In genomic region chr5:65130528-65131210, GRCm38 (mm10) we compare ENCODE assay signal across 9 mouse cellular contexts. TPM values are rescaled to one million over a fixed set of nuclear protein-coding genes. Genes with fewer than 3 reads are reported as not detected.
DNase-seq lines count a peak whose midpoint lies in the region; ATAC-seq lines count a peak whose summit lies in the region.
"Had no signal": no experiment of that assay in that cellular context is flagged by ENCODE, and none has a peak within 500 bp of the region (broad histone marks: within the 10 kb centered on the region; RNA-seq: fewer than 3 reads in every experiment).

No protein-coding gene starts in this region.

- ATAC-seq in kidney, embryonic 14.5 days (ENCODE audit: low FRiP score, low TSS enrichment) = peak; percentile 68; the same call in 1 of the 2 replicates
- peak; percentile 94 for ATAC-seq in hindbrain, embryonic 11.5 days (ENCODE audit: low FRiP score)
- no peak for ATAC-seq in liver, embryonic 15.5 days (ENCODE audit: insufficient read depth)
- ATAC-seq: Patski had no signal

- H3K27me3 ChIP-seq in kidney, embryonic 14.5 days (ENCODE audit: control insufficient read depth, insufficient read depth, low read length) = no peaks in the 10 kb centered on the region
- no peaks in the 10 kb centered on the region for H3K27me3 ChIP-seq in hindbrain, embryonic 11.5 days (ENCODE audit: control insufficient read depth, insufficient read depth, low read length)
- H3K27me3 ChIP-seq in liver, embryonic 15.5 days = no peaks in the 10 kb centered on the region
- H3K27me3 ChIP-seq: Patski had no signal

- no peak overlapping the region for H3K27ac ChIP-seq in kidney, embryonic 14.5 days (ENCODE audit: low read depth, low read length)
- peak overlapping the region; percentile 64 for H3K27ac ChIP-seq in hindbrain, embryonic 11.5 days (ENCODE audit: low read depth, low read length)
- H3K27ac ChIP-seq in liver, embryonic 15.5 days (replicated peaks) = no peak overlapping the region

- WGBS in kidney, embryonic 14.5 days = 2% methylated on average over 12 of the region's 12 CpGs
- WGBS in hindbrain, embryonic 11.5 days = 2% methylated on average over 12 of the region's 12 CpGs
- 30% methylated on average over 12 of the region's 12 CpGs for WGBS in liver, embryonic 15.5 days (ENCODE audit: insufficient replicate concordance)

- no peaks in the 10 kb centered on the region for H3K9me3 ChIP-seq in kidney, embryonic 14.5 days (ENCODE audit: control insufficient read depth, low read length)
- no peaks in the 10 kb centered on the region for H3K9me3 ChIP-seq in hindbrain, embryonic 11.5 days (ENCODE audit: control insufficient read depth, low read length)
- no peaks in the 10 kb centered on the region for H3K9me3 ChIP-seq in liver, embryonic 15.5 days (replicated peaks)

- H3K4me2 ChIP-seq in kidney, embryonic 14.5 days (replicated peaks; ENCODE audit: low read depth, low read length) = peak overlapping the region; percentile 62
- H3K4me2 ChIP-seq in hindbrain, embryonic 11.5 days (replicated peaks; ENCODE audit: low read depth, low read length) = peak overlapping the region; percentile 54
- peak overlapping the region; percentile 43 for H3K4me2 ChIP-seq in liver, embryonic 15.5 days

- H3K9ac ChIP-seq in kidney, embryonic 14.5 days (ENCODE audit: low read depth, low read length) = no peak overlapping the region; the same call in 1 of the 2 replicates
- H3K9ac ChIP-seq in hindbrain, embryonic 11.5 days (ENCODE audit: low read depth, low read length) = peak overlapping the region; percentile 61
- no peak overlapping the region for H3K9ac ChIP-seq in liver, embryonic 15.5 days

- no peaks in the 10 kb centered on the region for H3K36me3 ChIP-seq in kidney, embryonic 14.5 days (ENCODE audit: control insufficient read depth, insufficient read depth, low read length)
- no peaks in the 10 kb centered on the region for H3K36me3 ChIP-seq in hindbrain, embryonic 11.5 days (ENCODE audit: control insufficient read depth, insufficient read depth, low read length)
- H3K36me3 ChIP-seq in liver, embryonic 15.5 days (replicated peaks) = no peaks in the 10 kb centered on the region

- no peak for DNase-seq in kidney, adult 8-10 months
- DNase-seq in embryo, embryonic 10 days (ENCODE audit: low spot score) = peak; percentile 82
- peak; percentile 75 for DNase-seq in hindbrain, embryonic 11.5 days (ENCODE audit: low spot score)
- no peak for DNase-seq in urinary bladder, adult 18-20 months (ENCODE audit: low spot score in 2 of 2)
- DNase-seq in ovary, postnatal 10 days (ENCODE audit: low spot score) = no peak
- no peak for DNase-seq in gastrocnemius, postnatal 10 days

- H3K4me3 ChIP-seq in kidney, embryonic 14.5 days (ENCODE audit: low read length) = peak overlapping the region; percentile 42
- H3K4me3 ChIP-seq in hindbrain, embryonic 11.5 days (ENCODE audit: low read depth, low read length) = peak overlapping the region; percentile 46
- H3K4me3 ChIP-seq in liver, embryonic 15.5 days (replicated peaks) = peak overlapping the region; percentile 25; the same call in 1 of the 2 replicates

- H3K4me1 ChIP-seq in kidney, embryonic 14.5 days (ENCODE audit: control insufficient read depth, insufficient read depth, low read length) = peaks cover 5% of the 10 kb centered on the region; the same call in 1 of the 2 replicates
- no peaks in the 10 kb centered on the region for H3K4me1 ChIP-seq in hindbrain, embryonic 11.5 days (replicated peaks; ENCODE audit: control insufficient read depth, insufficient read depth, low read length)
- H3K4me1 ChIP-seq in liver, embryonic 15.5 days (replicated peaks) = no peaks in the 10 kb centered on the region

RNA-seq across cellular contexts. Expression of gene Klhl5, which starts 23.3 kb away (rescaled TPM):
- polyA plus RNA-seq in kidney, embryonic 14.5 days (2014; fragmentation: Nextera tagmentation; extraction: Ambion mirVana) = 16.1 and 22.4 TPM in 2 replicates
- polyA plus RNA-seq in hindbrain, embryonic 11.5 days (2014; fragmentation: Nextera tagmentation; extraction: Ambion mirVana) = 25.3 and 26.0 TPM in 2 replicates
- 4.1 and 4.2 TPM in 2 replicates for polyA plus RNA-seq in liver, embryonic 15.5 days (2015; fragmentation: Nextera tagmentation; extraction: Ambion mirVana)
- 10 to 100 TPM; 12.1 to 15.1 TPM for total RNA-seq in gastrocnemius, postnatal 10 days (2021)

RNA-seq across cellular contexts. Expression of gene Tmem156, which starts 38.7 kb away (rescaled TPM):
- polyA plus RNA-seq in kidney, embryonic 14.5 days (2014; fragmentation: Nextera tagmentation; extraction: Ambion mirVana) = 0.13 and 0.31 TPM in 2 replicates
- 0.10 and 0.22 TPM in 2 replicates for polyA plus RNA-seq in hindbrain, embryonic 11.5 days (2014; fragmentation: Nextera tagmentation; extraction: Ambion mirVana)
- 0.88 and 0.89 TPM in 2 replicates for polyA plus RNA-seq in liver, embryonic 15.5 days (2015; fragmentation: Nextera tagmentation; extraction: Ambion mirVana)
- total RNA-seq in gastrocnemius, postnatal 10 days (2021) = under 1 TPM in 1 of 2 experiments, not detected in 1; 0.23 TPM
- polyA plus RNA-seq: Patski had no signal

Comparison
In these comparisons a context has a peak if more than half of its experiments do, and no peak if none do; other contexts are left out.
1. DNase-seq: peak in embryo, embryonic 10 days (single experiment) and hindbrain, embryonic 11.5 days (single experiment); none in kidney, adult 8-10 months (0 of 2), urinary bladder, adult 18-20 months (0 of 2), ovary, postnatal 10 days (single experiment) and gastrocnemius, postnatal 10 days (single experiment).
2. Peak in every context shown above with its lines, with median percentiles within 50 percentile points of each other: H3K4me2 ChIP-seq and H3K4me3 ChIP-seq.